Mouse (Mus musculus): Measurements from ENCODE around the gene Dnajc10.

Gene Dnajc10

GRCm38 (mm10) chr2:80356656-80357231, 41.5 kb downstream of the Dnajc10 start:
- no peak for DNase-seq

- no peak for DNase-seq
These were observed 56.2 kb downstream of the Dnajc10 start for GRCm38 (mm10) chr2:80371458-80371857.

GRCm38 (mm10) chr2:80374892-80375291, 59.6 kb downstream of the Dnajc10 start:
- DNase-seq: no peak

- DNase-seq: no peak
These were observed 64.6 kb downstream of the Dnajc10 start for GRCm38 (mm10) chr2:80379848-80380247.

- no peak for DNase-seq
These were observed 69.2 kb downstream of the Dnajc10 start for GRCm38 (mm10) chr2:80384447-80384846.

GRCm38 (mm10) chr2:80386255-80386654, 71.0 kb downstream of the Dnajc10 start:
- DNase-seq: no peak

GRCm38 (mm10) chr2:80387668-80388067, 72.4 kb downstream of the Dnajc10 start:
- DNase-seq: no peak

- DNase-seq: no peak
These were observed 73.1 kb downstream of the Dnajc10 start for GRCm38 (mm10) chr2:80388341-80388740.

GRCm38 (mm10) chr2:80396057-80396456, 80.8 kb downstream of the Dnajc10 start:
- no peak for DNase-seq

GRCm38 (mm10) chr2:80396864-80397263, 81.6 kb downstream of the Dnajc10 start:
- DNase-seq: no peak

- no peak for DNase-seq
These were observed 83.4 kb downstream of the Dnajc10 start for GRCm38 (mm10) chr2:80398595-80399099.

All from cerebellum, adult 8-10 months (tissue).